Comparison of ENCODE assay signal across 8 mouse cellular contexts in genomic region chr15:12586154-12586553, GRCm38 (mm10).
A peak's percentile ranks its signal among the peaks of the same experiment; 100 is the strongest.
DNase-seq lines count a peak whose midpoint lies in the region; ATAC-seq and TF ChIP-seq lines count a peak whose summit lies in the region.

No protein-coding gene starts in this region.

- WGBS in embryonic facial prominence, embryonic 13.5 days: 3% methylated on average over 5 of the region's 5 CpGs
- 3% methylated on average over 5 of the region's 5 CpGs for WGBS in limb, embryonic 12.5 days
- WGBS in midbrain, embryonic 16.5 days: 5% methylated on average over 5 of the region's 5 CpGs

- H3K9ac ChIP-seq in embryonic facial prominence, embryonic 13.5 days: no peak overlapping the region
- no peak overlapping the region for H3K9ac ChIP-seq in limb, embryonic 12.5 days (replicated peaks)
- no peak overlapping the region for H3K9ac ChIP-seq in midbrain, embryonic 16.5 days (ENCODE audit: low read depth, low read length)

- no peak overlapping the region for H3K4me2 ChIP-seq in embryonic facial prominence, embryonic 13.5 days
- H3K4me2 ChIP-seq in limb, embryonic 12.5 days: no peak overlapping the region
- no peak overlapping the region for H3K4me2 ChIP-seq in midbrain, embryonic 16.5 days (ENCODE audit: low read length)

- H3K36me3 ChIP-seq in C2C12 (ENCODE audit: control insufficient read depth, insufficient read depth): no peaks in the 10 kb centered on the region
- no peaks in the 10 kb centered on the region for H3K36me3 ChIP-seq in embryonic facial prominence, embryonic 13.5 days
- H3K36me3 ChIP-seq in limb, embryonic 12.5 days: no peaks in the 10 kb centered on the region
- no peaks in the 10 kb centered on the region for H3K36me3 ChIP-seq in midbrain, embryonic 16.5 days (ENCODE audit: control insufficient read depth, insufficient read depth, low read length)
- H3K36me3 ChIP-seq in splenic B cell, adult 2 months (ENCODE audit: control insufficient read depth, insufficient read depth, low read length, poor library complexity, severe bottlenecking): no peaks in the 10 kb centered on the region

- H3K9me3 ChIP-seq in embryonic facial prominence, embryonic 13.5 days: no peaks in the 10 kb centered on the region
- H3K9me3 ChIP-seq in limb, embryonic 12.5 days: no peaks in the 10 kb centered on the region
- H3K9me3 ChIP-seq in midbrain, embryonic 16.5 days (replicated peaks; ENCODE audit: control insufficient read depth, low read length, poor library complexity, severe bottlenecking): no peaks in the 10 kb centered on the region

- H3K27me3 ChIP-seq in C2C12 (ENCODE audit: control insufficient read depth, insufficient read depth, insufficient read length): peaks cover 3% of the 10 kb centered on the region
- 0 out of 2 replicates have a peak, but pooled peaks cover 8% of the 10 kb centered on the region for H3K27me3 ChIP-seq in embryonic facial prominence, embryonic 13.5 days
- no peaks in the 10 kb centered on the region for H3K27me3 ChIP-seq in limb, embryonic 12.5 days
- H3K27me3 ChIP-seq in midbrain, embryonic 16.5 days (ENCODE audit: control insufficient read depth, insufficient read depth, low read depth, low read length): no peaks in the 10 kb centered on the region
- H3K27me3 ChIP-seq in splenic B cell, adult 2 months (ENCODE audit: control insufficient read depth, insufficient read depth, low read length, poor library complexity, severe bottlenecking): no peaks in the 10 kb centered on the region

- peak; percentile 78; the same call in 1 of the 2 replicates for ATAC-seq in embryonic facial prominence, embryonic 13.5 days (ENCODE audit: insufficient number of reproducible peaks, insufficient read depth, low FRiP score, low TSS enrichment, low read depth)
- peak; percentile 74 for ATAC-seq in limb, embryonic 12.5 days (ENCODE audit: insufficient number of reproducible peaks, insufficient read depth, low FRiP score, low TSS enrichment, low read depth)
- peak; percentile 90 for ATAC-seq in midbrain, embryonic 16.5 days

- no peaks in the 10 kb centered on the region for H3K79me3 ChIP-seq in C2C12 (ENCODE audit: low read depth)

- no peak overlapping the region for H3K27ac ChIP-seq in embryonic facial prominence, embryonic 13.5 days
- H3K27ac ChIP-seq in limb, embryonic 12.5 days: no peak overlapping the region
- no peak overlapping the region for H3K27ac ChIP-seq in midbrain, embryonic 16.5 days (ENCODE audit: low read length)

- H3K4me3 ChIP-seq in C2C12 (ENCODE audit: insufficient read depth, poor library complexity, severe bottlenecking): no peak overlapping the region
- no peak overlapping the region for H3K4me3 ChIP-seq in embryonic facial prominence, embryonic 13.5 days
- no peak overlapping the region for H3K4me3 ChIP-seq in limb, embryonic 12.5 days (replicated peaks)
- H3K4me3 ChIP-seq in midbrain, embryonic 16.5 days (ENCODE audit: low read depth, low read length): no peak overlapping the region

- TF ChIP-seq CTCF in C2C12 (IDR thresholded peaks at IDR 0.05; ENCODE audit: control insufficient read depth, insufficient read depth, insufficient read length): peak; percentile 54

- H3ac ChIP-seq in C2C12 (ENCODE audit: control insufficient read depth, insufficient read length, low read depth): no peak overlapping the region

- peaks cover 14% of the 10 kb centered on the region; the same call in 1 of the 2 replicates for H3K4me1 ChIP-seq in embryonic facial prominence, embryonic 13.5 days
- H3K4me1 ChIP-seq in limb, embryonic 12.5 days (replicated peaks): peaks cover 23% of the 10 kb centered on the region
- 0 out of 2 replicates have a peak, but pooled peaks cover 3% of the 10 kb centered on the region for H3K4me1 ChIP-seq in midbrain, embryonic 16.5 days (ENCODE audit: control insufficient read depth, insufficient read depth, low read length)

- peak; percentile 67 to 69 for DNase-seq in adrenal gland, postnatal 36 days
- DNase-seq in heart, adult 9 months (ENCODE audit: low spot score in 2 of 2): peak; percentile 54 to 71
- DNase-seq in kidney, adult 8-10 months: peak; percentile 43 to 59
- DNase-seq in splenic B cell, adult 2 months (ENCODE audit: low read depth, low spot score): peak; percentile 69

- no peaks in the 10 kb centered on the region for H3K79me2 ChIP-seq in C2C12 (ENCODE audit: control insufficient read depth, insufficient read depth)

TF ChIP-seq in C2C12, 6 proteins besides CTCF, POLR2A, EP300 and RAD21:
- no peak for TF ChIP-seq FOSL1 (IDR thresholded peaks at IDR 0.05; ENCODE audit: insufficient read depth, low read length, poor library complexity, severe bottlenecking)
